Mouse (Mus musculus) bone marrow, adult 2 months (tissue): ENCODE results near the gene Iqca.

Source experiments
- CTCF ChIP-seq: fragments of 200-500 bp; IDR thresholded peaks from 2 replicates; pipeline ENCODE4 v1.5.1; 2011; ENCODE audit warnings: low read length, control low read depth; ENCODE audit not compliant: control insufficient read depth, insufficient read depth
- POLR2A ChIP-seq: fragments of 200-500 bp; IDR thresholded peaks from 2 replicates; pipeline ENCODE4 v1.6.1; 2011; ENCODE audit warnings: low read depth, mild to moderate bottlenecking, control low read depth, low read length, borderline replicate concordance; ENCODE audit not compliant: control insufficient read depth

GRCm38 (mm10) chr1:90182521-90182920 is 29.3 kb upstream of the Iqca start:
- no peak for TF ChIP-seq CTCF
- TF ChIP-seq POLR2A = no peak
